Mouse (Mus musculus) heart, embryonic 14.5 days (tissue): Measurements from ENCODE around the gene Zfp423. TPM values are rescaled to one million over a fixed set of nuclear protein-coding genes. Genes with fewer than 3 reads are reported as not detected.

Experiments used
- ATAC-seq: fragments of 200-750 bp; cut with Nextera tagmentation; 2 replicates; pipeline ENCODE4 v1.8.0; 2017; ENCODE audit warnings: low read depth, moderate TSS enrichment; ENCODE audit not compliant: insufficient number of reproducible peaks, insufficient read depth, low FRiP score
- H3K27ac ChIP-seq, 2 experiments: fragments of 200-500 bp in 1 of 2; fragments of 300-500 bp in 1 of 2; sonication (generic) in 1 of 2; replicated peaks in 1 of 2; 2 replicates each; pipeline ENCODE4 v1.5.1; 2012 to 2014; ENCODE audit warnings: low read depth in 2 of 2, low read length in 2 of 2, control low read depth in 1 of 2, mild to moderate bottlenecking in 1 of 2, mixed read lengths in 1 of 2; ENCODE audit not compliant: control insufficient read depth in 1 of 2, insufficient read depth in 1 of 2
- H3K27me3 ChIP-seq: fragments of 300-500 bp; sonication (generic); 2 replicates; pipeline ENCODE4 v1.6.1; 2014; ENCODE audit warnings: mild to moderate bottlenecking, low read length, control low read depth; ENCODE audit not compliant: control insufficient read depth, insufficient read depth
- H3K36me3 ChIP-seq: fragments of 300-500 bp; sonication (generic); 2 replicates; pipeline ENCODE4 v1.6.1; 2014; ENCODE audit warnings: mild to moderate bottlenecking, control low read depth, low read length, mixed read lengths; ENCODE audit not compliant: control insufficient read depth, insufficient read depth
- H3K4me1 ChIP-seq, 2 experiments: fragments of 200-500 bp in 1 of 2; fragments of 300-500 bp in 1 of 2; sonication (generic) in 1 of 2; 2 replicates each; pipeline ENCODE4 v1.6.1; 2012 to 2014; ENCODE audit warnings: low read length in 2 of 2, control low read depth in 1 of 2, mixed read lengths in 1 of 2; ENCODE audit not compliant: control insufficient read depth in 2 of 2, insufficient read depth in 2 of 2
- H3K4me2 ChIP-seq: fragments of 300-500 bp; sonication (generic); 2 replicates; pipeline ENCODE4 v1.6.1; 2014; ENCODE audit warnings: mild to moderate bottlenecking, low read length
- H3K4me3 ChIP-seq, 2 experiments: fragments of 200-500 bp in 1 of 2; fragments of 300-500 bp in 1 of 2; sonication (generic) in 1 of 2; 2 replicates each; pipeline ENCODE4 v1.5.1; 2012 to 2014; ENCODE audit warnings: low read length in 2 of 2, mild to moderate bottlenecking in 2 of 2, control low read depth in 1 of 2, low read depth in 1 of 2, moderate library complexity in 1 of 2; ENCODE audit not compliant: control insufficient read depth in 1 of 2, insufficient read depth in 1 of 2
- H3K9ac ChIP-seq: fragments of 300-500 bp; sonication (generic); 2 replicates; pipeline ENCODE4 v1.6.1; 2014; ENCODE audit warnings: mild to moderate bottlenecking, low read length
- H3K9me3 ChIP-seq: fragments of 300-500 bp; sonication (generic); 2 replicates; pipeline ENCODE4 v1.6.1; 2016; ENCODE audit warnings: low read length, control low read depth; ENCODE audit not compliant: control insufficient read depth
- WGBS: fragments of 180-500 bp; shearing (Covaris S2); extraction: QIAGEN DNeasy Blood & Tissue Kit; methylation state at CpG from one replicate; pipeline ENCODE4 v1.1.7; 2014; 5-methylcytosine and 5-hydroxymethylcytosine counted together
- polyA plus RNA-seq: library from polyadenylated mRNA; unstranded; fragments of >200 nt; fragmentation: Nextera tagmentation; extraction: Ambion mirVana; gene quantifications from 2 replicates; pipeline ENCODE4 v1.2.1, GENCODE M21; 2014

Zfp423 gene
- polyA plus RNA-seq, 1 experiment from 2014 or later: 5.1 TPM

- H3K36me3 ChIP-seq: no peaks in the 10 kb centered on the region
- H3K4me2 ChIP-seq: no peak overlapping the region
- H3K27ac ChIP-seq: no peak overlapping the region
- no peak for ATAC-seq
- no peak overlapping the region for H3K4me3 ChIP-seq
- H3K27me3 ChIP-seq: peaks cover 7% of the 10 kb centered on the region; the same call in 1 of the 2 replicates
- H3K9ac ChIP-seq: no peak overlapping the region
- WGBS: 68% methylated on average over 2 of the region's 2 CpGs
- H3K9me3 ChIP-seq: no peaks in the 10 kb centered on the region
- no peaks in the 10 kb centered on the region for H3K4me1 ChIP-seq
These were observed 290.7 kb downstream of the Zfp423 start for GRCm38 (mm10) chr8:87668736-87669135.

- no peak overlapping the region for H3K9ac ChIP-seq
- H3K27ac ChIP-seq: no peak overlapping the region
- 71% methylated on average over 26 of the region's 26 CpGs for whole genome bisulfite sequencing
These were observed 291.3 kb downstream of the Zfp423 start for GRCm38 (mm10) chr8:87667914-87668643.

GRCm38 (mm10) chr8:87667297-87667696 is 292.1 kb downstream of the Zfp423 start:
- Histone ChIP-seq H3K9ac (no peak overlapping the region), H3K4me2 (no peak overlapping the region), H3K4me3 (no peak overlapping the region), H3K27me3 (peaks cover 20% of the 10 kb centered on the region), H3K4me1 (peaks cover 6 to 7% of the 10 kb centered on the region in 2 experiments; a peak in 1 of 4 replicates), H3K36me3 (no peaks in the 10 kb centered on the region), H3K9me3 (no peaks in the 10 kb centered on the region), H3K27ac (no peak overlapping the region)
- ATAC-seq: no peak
- 84% methylated on average over 6 of the region's 6 CpGs for WGBS

More at GRCm38 (mm10) chr8:87667914-87668643, 291.3 kb downstream of the Zfp423 start:
- H3K4me3 ChIP-seq: no peak overlapping the region
- no peaks in the 10 kb centered on the region for H3K36me3 ChIP-seq
- H3K9me3 ChIP-seq: no peaks in the 10 kb centered on the region
- no peak overlapping the region for H3K4me2 ChIP-seq
- peaks cover 2% of the 10 kb centered on the region in 2 experiments; a peak in 1 of 4 replicates for H3K4me1 ChIP-seq
- no peak for ATAC-seq
- H3K27me3 ChIP-seq: peaks cover 12% of the 10 kb centered on the region

- Histone ChIP-seq H3K27ac (no peak overlapping the region), H3K4me1 (peaks cover 12 to 16% of the 10 kb centered on the region in 2 experiments; a peak in 3 of 4 replicates), H3K36me3 (no peaks in the 10 kb centered on the region), H3K4me2 (no peak overlapping the region), H3K4me3 (no peak overlapping the region), H3K27me3 (peaks cover 39% of the 10 kb centered on the region), H3K9ac (no peak overlapping the region), H3K9me3 (no peaks in the 10 kb centered on the region)
- 88% methylated on average over 8 of the region's 8 CpGs for WGBS
- no peak for ATAC-seq
These were observed 294.1 kb downstream of the Zfp423 start for GRCm38 (mm10) chr8:87665337-87665736.

- ATAC-seq: no peak
- no peak overlapping the region for H3K4me2 ChIP-seq
- H3K9me3 ChIP-seq: no peaks in the 10 kb centered on the region
- no peak overlapping the region for H3K4me3 ChIP-seq
- 83% methylated on average over 2 of the region's 2 CpGs for WGBS
- H3K4me1 ChIP-seq: peaks cover 13 to 20% of the 10 kb centered on the region in 2 experiments; a peak in 3 of 4 replicates
- peaks cover 50% of the 10 kb centered on the region for H3K27me3 ChIP-seq
- no peak overlapping the region for H3K27ac ChIP-seq
- H3K36me3 ChIP-seq: no peaks in the 10 kb centered on the region
- H3K9ac ChIP-seq: no peak overlapping the region
These were observed 295.2 kb downstream of the Zfp423 start for GRCm38 (mm10) chr8:87664217-87664509.

- H3K4me1 ChIP-seq: peaks cover 13 to 20% of the 10 kb centered on the region in 2 experiments; a peak in 3 of 4 replicates
- no peak; the same call in 1 of the 2 replicates for ATAC-seq
- H3K9ac ChIP-seq: no peak overlapping the region
These were observed 295.8 kb downstream of the Zfp423 start for GRCm38 (mm10) chr8:87663349-87664216.

GRCm38 (mm10) chr8:87662811-87663341 is 296.5 kb downstream of the Zfp423 start:
- WGBS: 4% methylated on average over 25 of the region's 25 CpGs
- no peaks in the 10 kb centered on the region for H3K9me3 ChIP-seq
- H3K27me3 ChIP-seq: peaks cover 55% of the 10 kb centered on the region
- ATAC-seq: no peak
- H3K9ac ChIP-seq: no peak overlapping the region
- H3K4me1 ChIP-seq: peaks cover 13 to 20% of the 10 kb centered on the region in 2 experiments; a peak in 3 of 4 replicates
- H3K36me3 ChIP-seq: no peaks in the 10 kb centered on the region
- no peak overlapping the region for H3K27ac ChIP-seq
- H3K4me3 ChIP-seq: peak overlapping the region; percentile 15 to 25
- peak overlapping the region; percentile 64 for H3K4me2 ChIP-seq

More at GRCm38 (mm10) chr8:87663349-87664216, 295.8 kb downstream of the Zfp423 start:
- H3K4me3 ChIP-seq: peak overlapping the region; percentile 15 to 25
- H3K4me2 ChIP-seq: peak overlapping the region; percentile 64
- no peaks in the 10 kb centered on the region for H3K36me3 ChIP-seq
- WGBS: 14% methylated on average over 18 of the region's 18 CpGs
- H3K9me3 ChIP-seq: no peaks in the 10 kb centered on the region
- peaks cover 55% of the 10 kb centered on the region for H3K27me3 ChIP-seq
- no peak overlapping the region for H3K27ac ChIP-seq
